Mouse (Mus musculus) embryonic facial prominence, embryonic 13.5 days (tissue): ENCODE data around the gene Rps6. TPM values are rescaled to one million over a fixed set of nuclear protein-coding genes. Genes with fewer than 3 reads are reported as not detected.

ENCODE experiments used
- ATAC-seq: fragments of 200-750 bp; cut with Nextera tagmentation; 2 replicates; pipeline ENCODE4 v1.8.0; 2017; ENCODE audit warnings: low read depth; ENCODE audit not compliant: insufficient number of reproducible peaks, insufficient read depth, low FRiP score, low TSS enrichment
- H3K27ac ChIP-seq: fragments of 300-500 bp; sonication (generic); 2 replicates; pipeline ENCODE4 v1.5.1; 2015; ENCODE audit warnings: moderate library complexity, mild to moderate bottlenecking, inconsistent platforms
- H3K27me3 ChIP-seq: fragments of 300-500 bp; sonication (generic); 2 replicates; pipeline ENCODE4 v1.6.1; 2015; ENCODE audit warnings: mild to moderate bottlenecking, inconsistent platforms
- H3K36me3 ChIP-seq: fragments of 300-500 bp; sonication (generic); 2 replicates; pipeline ENCODE4 v1.6.1; 2015; ENCODE audit warnings: mild to moderate bottlenecking, inconsistent platforms
- H3K4me1 ChIP-seq: fragments of 300-500 bp; sonication (generic); 2 replicates; pipeline ENCODE4 v1.6.1; 2015; ENCODE audit warnings: inconsistent platforms
- H3K4me2 ChIP-seq: fragments of 300-500 bp; sonication (generic); 2 replicates; pipeline ENCODE4 v1.6.1; 2015; ENCODE audit warnings: moderate library complexity, mild to moderate bottlenecking, inconsistent platforms
- H3K4me3 ChIP-seq: fragments of 300-500 bp; sonication (generic); 2 replicates; pipeline ENCODE4 v1.5.1; 2015; ENCODE audit warnings: mild to moderate bottlenecking, inconsistent platforms
- H3K9ac ChIP-seq: fragments of 300-500 bp; sonication (generic); 2 replicates; pipeline ENCODE4 v1.6.1; 2015; ENCODE audit warnings: mild to moderate bottlenecking, inconsistent platforms
- H3K9me3 ChIP-seq: fragments of 300-500 bp; sonication (generic); 2 replicates; pipeline ENCODE4 v1.6.1; 2016; ENCODE audit warnings: inconsistent platforms
- WGBS: fragments of 180-500 bp; shearing (Covaris S2); methylation state at CpG from one replicate; pipeline ENCODE4 v1.1.7; 2015; ENCODE audit warnings: mixed read lengths; 5-methylcytosine and 5-hydroxymethylcytosine counted together
- polyA plus RNA-seq: library from polyadenylated mRNA; unstranded; fragments of >200 nt; fragmentation: Nextera tagmentation; extraction: Ambion mirVana; gene quantifications from 2 replicates; pipeline ENCODE4 v1.2.1, GENCODE M21; 2015

Rps6 gene
- polyA plus RNA-seq, result 720 and 781 TPM in 2 replicates

- Histone ChIP-seq H3K4me2 (peak within 1 kb of the TSS; percentile 84), H3K4me3 (peak within 1 kb of the TSS; percentile 96), H3K9me3 (no peaks in the 10 kb centered on the region), H3K27ac (peak within 1 kb of the TSS; percentile 96), H3K36me3 (peaks cover 29% of the 10 kb centered on the region), H3K27me3 (no peaks in the 10 kb centered on the region), H3K4me1 (peaks cover 18% of the 10 kb centered on the region; the same call in 1 of the 2 replicates), H3K9ac (peak within 1 kb of the TSS; percentile 100)
- ATAC-seq, result peak; percentile 96
- under 1% methylated on average over 68 of the region's 68 CpGs for WGBS
These were observed at the start of gene Rps6 for GRCm38 (mm10) chr4:86857113-86858069. Gene Rps6 (minus strand): TSS chr4:86857412.

- no peak overlapping the region for H3K4me3 ChIP-seq
- H3K9me3 ChIP-seq, result no peaks in the 10 kb centered on the region
- no peak for ATAC-seq
- no peaks in the 10 kb centered on the region for H3K4me1 ChIP-seq
- no peak overlapping the region for H3K27ac ChIP-seq
- WGBS, result 88% methylated on average over 1 of the region's 1 CpGs
- no peak overlapping the region for H3K4me2 ChIP-seq
- no peak overlapping the region for H3K9ac ChIP-seq
- no peaks in the 10 kb centered on the region for H3K36me3 ChIP-seq
- no peaks in the 10 kb centered on the region for H3K27me3 ChIP-seq
These were observed 48.7 kb upstream of the Rps6 start for GRCm38 (mm10) chr4:86905869-86906268.

- Histone ChIP-seq H3K9ac (no peak overlapping the region), H3K27ac (no peak overlapping the region), H3K4me2 (no peak overlapping the region), H3K4me1 (no peaks in the 10 kb centered on the region), H3K4me3 (no peak overlapping the region), H3K36me3 (no peaks in the 10 kb centered on the region), H3K27me3 (no peaks in the 10 kb centered on the region), H3K9me3 (no peaks in the 10 kb centered on the region)
- 34% methylated on average over 3 of the region's 3 CpGs for WGBS
- ATAC-seq, result no peak
These were observed 47.8 kb upstream of the Rps6 start for GRCm38 (mm10) chr4:86904969-86905368.

DNA sequence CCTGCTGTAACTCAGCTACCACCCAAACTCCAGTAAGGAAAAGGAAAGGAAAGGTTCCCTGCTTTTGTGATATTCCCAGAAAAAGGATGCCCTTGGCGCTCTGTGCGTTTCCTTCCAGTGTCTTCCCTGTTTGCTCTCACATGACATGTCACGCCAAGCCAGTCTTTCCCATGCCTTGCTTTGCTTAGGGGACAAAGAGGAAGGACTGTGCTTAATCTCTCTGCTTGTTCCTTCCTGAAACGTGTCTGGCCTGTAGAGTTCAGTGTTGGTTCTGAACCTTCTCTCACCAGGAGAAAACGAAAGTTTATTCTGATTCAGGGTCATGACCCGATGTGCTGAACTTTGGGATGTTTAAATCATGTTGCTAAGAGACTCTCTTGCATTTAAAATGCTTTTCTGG lies 45.1 kb upstream of the Rps6 start:
- ATAC-seq, result no peak
- no peak overlapping the region for H3K4me2 ChIP-seq
- H3K27me3 ChIP-seq, result no peaks in the 10 kb centered on the region
- 68% methylated on average over 6 of the region's 6 CpGs for WGBS
- no peak overlapping the region for H3K27ac ChIP-seq
- no peaks in the 10 kb centered on the region for H3K36me3 ChIP-seq
- H3K9ac ChIP-seq, result no peak overlapping the region
- H3K4me3 ChIP-seq, result no peak overlapping the region
- H3K4me1 ChIP-seq, result no peaks in the 10 kb centered on the region
- no peaks in the 10 kb centered on the region for H3K9me3 ChIP-seq

DNA sequence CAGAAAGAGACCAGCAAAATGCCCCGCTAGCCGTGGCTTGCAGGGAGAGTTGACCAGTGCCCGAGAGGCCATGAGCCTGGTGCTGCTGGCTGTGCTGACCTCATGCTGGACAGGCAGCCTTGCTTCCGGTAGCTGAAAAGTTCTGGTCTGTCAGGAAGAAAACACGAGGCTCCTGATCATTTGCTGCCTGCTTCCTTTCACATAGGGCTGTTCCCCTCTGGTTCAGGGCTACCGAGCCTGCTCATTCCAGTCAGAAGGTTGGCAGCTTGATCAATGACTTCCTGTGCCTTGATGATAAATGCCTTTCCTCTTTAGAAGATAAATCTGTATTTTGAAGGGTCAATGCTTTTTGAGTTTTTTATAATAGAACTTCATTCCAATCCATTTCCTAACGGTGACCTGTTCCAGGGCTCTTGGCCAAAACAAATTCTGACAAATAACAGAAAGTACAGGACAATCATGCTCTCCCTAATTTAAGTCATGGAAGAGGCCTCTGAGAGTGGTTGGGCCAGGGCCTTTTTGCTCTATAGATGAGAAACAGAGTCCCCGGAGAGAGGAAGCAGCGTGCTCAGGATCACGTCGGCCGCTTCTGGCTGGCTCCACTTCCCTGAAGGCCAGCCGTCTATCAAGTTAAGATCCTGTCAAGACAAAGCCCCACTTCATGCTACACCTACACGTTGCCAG lies 41.7 kb upstream of the Rps6 start:
- no peak overlapping the region for H3K4me3 ChIP-seq

DNA sequence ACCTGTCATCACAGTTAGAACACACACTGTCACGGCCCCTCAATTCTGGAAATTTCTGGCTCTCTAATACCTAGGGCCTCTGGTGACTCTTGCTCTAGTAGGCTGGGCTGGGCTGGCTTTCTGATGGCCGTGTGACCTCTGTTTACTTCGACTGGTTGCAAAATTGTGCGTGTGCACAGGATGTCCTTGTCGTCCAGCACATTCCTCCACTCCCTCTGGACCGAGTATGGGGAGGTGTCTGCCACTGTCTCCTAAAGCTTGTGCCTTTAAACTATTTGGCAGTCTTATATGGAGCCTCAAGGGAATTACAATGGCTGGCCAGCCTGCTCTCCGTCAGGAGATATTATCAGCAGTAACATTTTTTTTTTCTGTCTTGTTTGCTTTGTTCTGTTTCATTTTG lies 40.2 kb upstream of the Rps6 start:
- Histone ChIP-seq H3K27ac (no peak overlapping the region), H3K4me2 (no peak overlapping the region), H3K9me3 (no peaks in the 10 kb centered on the region), H3K36me3 (no peaks in the 10 kb centered on the region), H3K4me1 (no peaks in the 10 kb centered on the region), H3K9ac (no peak overlapping the region), H3K27me3 (no peaks in the 10 kb centered on the region), H3K4me3 (no peak overlapping the region)
- no peak for ATAC-seq
- WGBS, result 75% methylated on average over 7 of the region's 7 CpGs

More for the DNA sequence above, 41.7 kb upstream of the Rps6 start:
- ATAC-seq, result no peak
- H3K36me3 ChIP-seq, result no peaks in the 10 kb centered on the region
- H3K4me1 ChIP-seq, result no peaks in the 10 kb centered on the region
- no peak overlapping the region for H3K9ac ChIP-seq
- H3K27me3 ChIP-seq, result no peaks in the 10 kb centered on the region
- WGBS, result 46% methylated on average over 14 of the region's 14 CpGs
- peak overlapping the region; percentile 57; the same call in 1 of the 2 replicates for H3K27ac ChIP-seq
- no peaks in the 10 kb centered on the region for H3K9me3 ChIP-seq
- no peak overlapping the region for H3K4me2 ChIP-seq

GRCm38 (mm10) chr4:86887879-86888278 lies 30.7 kb upstream of the Rps6 start:
- Histone ChIP-seq H3K9ac (no peak overlapping the region), H3K27ac (no peak overlapping the region), H3K4me2 (no peak overlapping the region), H3K36me3 (no peaks in the 10 kb centered on the region), H3K4me1 (peaks cover 9% of the 10 kb centered on the region), H3K27me3 (no peaks in the 10 kb centered on the region), H3K9me3 (no peaks in the 10 kb centered on the region), H3K4me3 (no peak overlapping the region)
- WGBS, result 69% methylated on average over 5 of the region's 5 CpGs
- no peak for ATAC-seq

GRCm38 (mm10) chr4:86886160-86886878 lies 29.1 kb upstream of the Rps6 start:
- Histone ChIP-seq H3K36me3 (no peaks in the 10 kb centered on the region), H3K4me3 (peak overlapping the region; percentile 27), H3K27ac (no peak overlapping the region; the same call in 1 of the 2 replicates), H3K4me1 (peaks cover 9% of the 10 kb centered on the region), H3K9me3 (no peaks in the 10 kb centered on the region), H3K4me2 (peak overlapping the region; percentile 55), H3K9ac (0 out of 2 replicates have a peak overlapping the region, but pooled peaks have one; percentile 2), H3K27me3 (no peaks in the 10 kb centered on the region)
- ATAC-seq, result no peak
- WGBS, result 33% methylated on average over 18 of the region's 18 CpGs

GRCm38 (mm10) chr4:86885790-86886159 lies 28.6 kb upstream of the Rps6 start:
- Histone ChIP-seq H3K4me3 (peak overlapping the region; percentile 27), H3K27ac (no peak overlapping the region; the same call in 1 of the 2 replicates), H3K9me3 (no peaks in the 10 kb centered on the region), H3K27me3 (no peaks in the 10 kb centered on the region), H3K4me1 (peaks cover 9% of the 10 kb centered on the region), H3K36me3 (no peaks in the 10 kb centered on the region), H3K9ac (0 out of 2 replicates have a peak overlapping the region, but pooled peaks have one; percentile 2), H3K4me2 (peak overlapping the region; percentile 55)
- 46% methylated on average over 12 of the region's 12 CpGs for WGBS
- ATAC-seq, result no peak

DNA sequence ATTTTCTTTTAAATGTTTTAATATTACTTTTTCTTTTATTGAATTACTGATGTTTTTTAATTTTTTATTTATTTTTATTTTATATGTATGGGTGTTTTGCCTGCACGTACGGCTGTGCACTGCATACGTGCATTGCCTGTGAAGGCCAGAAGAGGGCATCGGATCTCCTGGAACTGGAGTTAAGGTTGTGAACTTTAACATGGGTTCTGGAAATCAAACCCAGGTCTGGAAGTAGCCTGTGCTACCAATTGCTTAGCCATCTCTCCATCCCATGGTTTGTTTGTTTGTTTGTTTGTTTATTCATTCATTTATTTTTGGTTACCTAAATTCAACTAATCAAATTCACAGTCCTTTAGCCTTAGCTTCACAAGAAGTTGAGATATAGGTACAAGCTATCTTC lies 27.7 kb upstream of the Rps6 start:
- Histone ChIP-seq H3K27me3 (no peaks in the 10 kb centered on the region), H3K9me3 (no peaks in the 10 kb centered on the region), H3K36me3 (no peaks in the 10 kb centered on the region), H3K9ac (no peak overlapping the region), H3K27ac (no peak overlapping the region), H3K4me1 (peaks cover 9% of the 10 kb centered on the region), H3K4me2 (no peak overlapping the region), H3K4me3 (no peak overlapping the region)
- 42% methylated on average over 4 of the region's 4 CpGs for WGBS
- no peak for ATAC-seq

DNA sequence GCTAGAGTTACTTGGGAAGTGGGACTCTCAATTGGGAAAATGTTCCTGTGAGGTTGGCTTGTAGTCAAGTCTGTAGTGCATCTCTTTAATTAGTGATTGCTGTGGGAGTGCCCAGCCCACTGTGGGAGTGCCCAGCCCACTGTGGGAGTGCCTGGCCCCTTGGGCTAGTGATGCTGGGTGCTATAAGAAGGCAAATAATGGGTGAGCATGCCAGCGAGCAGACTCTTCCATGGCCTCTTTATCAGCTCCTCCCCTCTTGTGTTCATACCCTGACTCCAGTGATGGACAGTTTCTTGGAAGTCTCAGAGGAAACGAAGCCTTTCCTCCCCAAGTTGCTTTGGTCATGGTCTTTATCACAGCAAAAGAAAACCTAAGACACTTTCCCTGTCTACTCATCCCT lies 25.2 kb upstream of the Rps6 start:
- 58% methylated on average over 2 of the region's 2 CpGs for WGBS
- Histone ChIP-seq H3K36me3 (no peaks in the 10 kb centered on the region), H3K4me2 (no peak overlapping the region), H3K27ac (no peak overlapping the region), H3K4me1 (peaks cover 9% of the 10 kb centered on the region), H3K9me3 (no peaks in the 10 kb centered on the region), H3K27me3 (no peaks in the 10 kb centered on the region), H3K4me3 (no peak overlapping the region), H3K9ac (no peak overlapping the region)
- ATAC-seq, result no peak
